ENCODE assay signal across 9 mouse cellular contexts in genomic region chr19:36129213-36129612, GRCm38 (mm10). TPM values are rescaled to one million over a fixed set of nuclear protein-coding genes. Genes with fewer than 3 reads are reported as not detected.
DNase-seq lines count a peak whose midpoint lies in the region; ATAC-seq and TF ChIP-seq lines count a peak whose summit lies in the region.
"Had no signal": no experiment of that assay in that cellular context is flagged by ENCODE, and none has a peak within 500 bp of the region (broad histone marks: within the 10 kb centered on the region; RNA-seq: fewer than 3 reads in every experiment).

No protein-coding gene starts in this region.

- no peak for ATAC-seq in kidney, embryonic 14.5 days (ENCODE audit: low FRiP score, low TSS enrichment)
- no peak for ATAC-seq in forebrain, embryonic 16.5 days
- ATAC-seq: midbrain, embryonic 13.5 days had no signal

- TF ChIP-seq CTCF in small intestine, adult 2 months (IDR thresholded peaks at IDR 0.05; ENCODE audit: extremely low read depth, insufficient read length, insufficient replicate concordance, low read depth, low read length): no peak

- no peak overlapping the region for H3K4me2 ChIP-seq in kidney, embryonic 14.5 days (replicated peaks; ENCODE audit: low read depth, low read length)
- H3K4me2 ChIP-seq in forebrain, embryonic 16.5 days (ENCODE audit: low read length): no peak overlapping the region
- H3K4me2 ChIP-seq: midbrain, embryonic 13.5 days had no signal

- no peaks in the 10 kb centered on the region for H3K27me3 ChIP-seq in kidney, embryonic 14.5 days (ENCODE audit: control insufficient read depth, insufficient read depth, low read length)
- H3K27me3 ChIP-seq in small intestine, adult 2 months (ENCODE audit: control insufficient read depth, insufficient read depth, low read length): no peaks in the 10 kb centered on the region
- no peaks in the 10 kb centered on the region for H3K27me3 ChIP-seq in forebrain, embryonic 16.5 days (replicated peaks; ENCODE audit: control insufficient read depth, insufficient read depth, low read length)
- H3K27me3 ChIP-seq: midbrain, embryonic 13.5 days had no signal

- 23% methylated on average over 9 of the region's 9 CpGs for WGBS in kidney, embryonic 14.5 days
- WGBS in small intestine, adult 2 months: 10% methylated on average over 9 of the region's 9 CpGs
- WGBS in forebrain, embryonic 16.5 days: 70% methylated on average over 9 of the region's 9 CpGs

- peaks cover 4% of the 10 kb centered on the region; the same call in 1 of the 2 replicates for H3K4me1 ChIP-seq in kidney, embryonic 14.5 days (ENCODE audit: control insufficient read depth, insufficient read depth, low read length)
- H3K4me1 ChIP-seq in small intestine, adult 2 months (ENCODE audit: control insufficient read depth, insufficient read depth, insufficient read length, low read length): no peaks in the 10 kb centered on the region
- H3K4me1 ChIP-seq in forebrain, embryonic 16.5 days (replicated peaks; ENCODE audit: control insufficient read depth, insufficient read depth, low read length): 0 out of 2 replicates have a peak, but pooled peaks cover 3% of the 10 kb centered on the region
- H3K4me1 ChIP-seq: midbrain, embryonic 13.5 days had no signal

- H3K9me3 ChIP-seq in kidney, embryonic 14.5 days (ENCODE audit: control insufficient read depth, low read length): no peaks in the 10 kb centered on the region
- no peaks in the 10 kb centered on the region for H3K9me3 ChIP-seq in forebrain, embryonic 16.5 days (ENCODE audit: control insufficient read depth, low read length)
- H3K9me3 ChIP-seq: midbrain, embryonic 13.5 days had no signal

- no peaks in the 10 kb centered on the region for H3K36me3 ChIP-seq in kidney, embryonic 14.5 days (ENCODE audit: control insufficient read depth, insufficient read depth, low read length)
- no peaks in the 10 kb centered on the region for H3K36me3 ChIP-seq in small intestine, adult 2 months (ENCODE audit: control insufficient read depth, insufficient read depth, low read length)
- no peaks in the 10 kb centered on the region for H3K36me3 ChIP-seq in forebrain, embryonic 16.5 days (ENCODE audit: control insufficient read depth, insufficient read depth)
- H3K36me3 ChIP-seq: midbrain, embryonic 13.5 days had no signal

- no peak overlapping the region for H3K4me3 ChIP-seq in kidney, embryonic 14.5 days (ENCODE audit: low read length)
- H3K4me3 ChIP-seq in small intestine, adult 2 months (ENCODE audit: low read depth, low read length): no peak overlapping the region
- no peak overlapping the region for H3K4me3 ChIP-seq in forebrain, embryonic 16.5 days (replicated peaks; ENCODE audit: low read length)
- H3K4me3 ChIP-seq: midbrain, embryonic 13.5 days had no signal

- H3K9ac ChIP-seq in kidney, embryonic 14.5 days (ENCODE audit: low read depth, low read length): no peak overlapping the region
- no peak overlapping the region for H3K9ac ChIP-seq in forebrain, embryonic 16.5 days (replicated peaks; ENCODE audit: low read depth, low read length)
- H3K9ac ChIP-seq: midbrain, embryonic 13.5 days had no signal

- H3K27ac ChIP-seq in kidney, embryonic 14.5 days (ENCODE audit: low read depth, low read length): no peak overlapping the region
- H3K27ac ChIP-seq in small intestine, adult 2 months (ENCODE audit: insufficient read depth, low read depth, low read length): peak overlapping the region; percentile 16; the same call in 1 of the 2 replicates
- no peak overlapping the region for H3K27ac ChIP-seq in forebrain, embryonic 16.5 days (ENCODE audit: low read length)
- H3K27ac ChIP-seq: midbrain, embryonic 13.5 days had no signal

- TF ChIP-seq POLR2A in small intestine, adult 2 months (IDR thresholded peaks at IDR 0.05; ENCODE audit: low read depth, low read length): no peak

- DNase-seq in kidney, adult 11 months: peak; percentile 47
- DNase-seq in fibroblast of lung, adult 2 months (ENCODE audit: low read depth): peak; percentile 72
- DNase-seq in kidney, postnatal 25 days: peak; percentile 34 to 47
- DNase-seq in cerebellum, adult 9-10 months: no peak
- DNase-seq in cerebellum, adult 11-12 months: no peak

RNA-seq across cellular contexts. Expression of gene Ankrd1, which starts 9.3 kb away (rescaled TPM):
- polyA plus RNA-seq in kidney, embryonic 14.5 days (2014; fragmentation: Nextera tagmentation; extraction: Ambion mirVana): 0.17 and 0.23 TPM in 2 replicates
- polyA plus RNA-seq in small intestine, adult 2 months (2012; rRNA removed): not detected in 2 replicates
- not detected in 2 replicates for polyA plus RNA-seq in forebrain, embryonic 16.5 days (2015; fragmentation: Nextera tagmentation; extraction: Ambion mirVana)
- polyA plus RNA-seq: midbrain, embryonic 13.5 days had no signal

RNA-seq across cellular contexts. Expression of gene Rpp30, which starts 45.7 kb away (rescaled TPM):
- polyA plus RNA-seq in kidney, embryonic 14.5 days (2014; fragmentation: Nextera tagmentation; extraction: Ambion mirVana): 89.3 and 104 TPM in 2 replicates
- polyA plus RNA-seq in small intestine, adult 2 months (2012; rRNA removed): 0.32 and 0.44 TPM in 2 replicates
- 87.5 and 95.2 TPM in 2 replicates for polyA plus RNA-seq in forebrain, embryonic 16.5 days (2015; fragmentation: Nextera tagmentation; extraction: Ambion mirVana)

Comparison
In these comparisons a context has a peak if more than half of its experiments do, and no peak if none do; other contexts are left out.
1. DNase-seq: peak in kidney, adult 11 months (single experiment), fibroblast of lung, adult 2 months (single experiment) and kidney, postnatal 25 days (2 of 2); none in cerebellum, adult 9-10 months (single experiment) and cerebellum, adult 11-12 months (single experiment).
2. RNA of gene Rpp30, which starts 45.7 kb away (polyA plus RNA-seq): 89.3 to 104 TPM in kidney, embryonic 14.5 days and 87.5 to 95.2 TPM in forebrain, embryonic 16.5 days; 0.32 to 0.44 TPM in small intestine, adult 2 months; every median in the first group is over 10 times any median in the second.